Mouse (Mus musculus): ENCODE measurements around the gene Trpm4.
"Not testable (repeated sequence)": the region's sequence is repeated elsewhere in the genome, so short reads cannot be mapped to it uniquely, and the experiment has no call there.

Gene Trpm4

DNA sequence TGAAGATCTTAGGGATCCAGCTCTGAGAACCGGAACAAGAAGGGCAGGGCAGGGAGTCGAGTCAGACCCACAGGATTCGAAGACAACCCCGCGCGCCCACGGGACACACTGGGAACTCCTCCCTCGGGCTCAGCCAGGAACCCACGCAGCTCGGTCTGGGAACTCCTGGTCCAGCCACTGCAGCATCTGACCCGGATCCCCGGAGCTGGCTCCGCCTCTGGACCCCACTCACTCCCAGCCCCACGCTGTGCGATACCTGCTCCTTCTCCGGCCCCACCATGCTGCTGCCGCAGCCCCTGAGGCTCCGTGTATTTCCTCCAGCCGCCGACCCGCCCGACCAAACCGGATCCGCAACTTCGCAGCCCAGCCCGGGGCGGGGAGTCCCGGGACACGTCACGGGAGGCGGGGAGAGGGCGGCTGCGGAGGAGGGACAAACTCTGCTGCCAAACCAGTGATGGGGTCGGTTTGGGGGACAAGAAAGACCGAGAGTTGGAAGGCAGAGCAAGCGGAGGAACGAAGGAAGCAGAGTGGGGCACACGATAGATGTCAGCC is at the start of gene Trpm4:
Trpm4 (minus strand) TSS at position 350 of the 552 bp plus-strand sequence.
- no peak for DNase-seq (ENCODE audit: low read depth, low spot score)

GRCm38 (mm10) chr7:45376057-45376456 is 42.5 kb upstream of the Trpm4 start:
- no peak for DNase-seq (ENCODE audit: low read depth, low spot score)

- DNase-seq (ENCODE audit: low read depth, low spot score), result no peak
Measured at GRCm38 (mm10) chr7:45374620-45375019, 41.0 kb upstream of the Trpm4 start.

DNA sequence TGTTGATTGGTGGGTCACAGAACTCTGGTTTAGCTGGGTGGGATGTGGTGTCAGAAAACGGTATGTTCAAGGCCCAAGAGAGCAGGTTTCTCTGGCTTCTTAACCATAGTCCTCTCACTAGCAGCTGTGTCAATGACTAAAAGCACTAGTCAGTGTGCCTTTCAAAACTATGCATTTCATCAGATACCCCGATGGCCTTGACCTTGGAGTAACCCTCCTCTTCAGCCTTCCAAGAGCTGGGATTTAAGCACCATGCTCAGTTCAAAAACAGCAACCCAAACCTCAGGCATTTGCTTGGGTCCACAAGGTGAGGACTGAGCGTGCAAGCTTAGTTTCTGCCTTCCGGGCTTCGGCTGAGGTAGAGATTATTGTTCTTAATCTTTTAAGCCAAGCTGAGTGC is 38.8 kb upstream of the Trpm4 start:
- no peak for DNase-seq (ENCODE audit: low read depth, low spot score)

DNA sequence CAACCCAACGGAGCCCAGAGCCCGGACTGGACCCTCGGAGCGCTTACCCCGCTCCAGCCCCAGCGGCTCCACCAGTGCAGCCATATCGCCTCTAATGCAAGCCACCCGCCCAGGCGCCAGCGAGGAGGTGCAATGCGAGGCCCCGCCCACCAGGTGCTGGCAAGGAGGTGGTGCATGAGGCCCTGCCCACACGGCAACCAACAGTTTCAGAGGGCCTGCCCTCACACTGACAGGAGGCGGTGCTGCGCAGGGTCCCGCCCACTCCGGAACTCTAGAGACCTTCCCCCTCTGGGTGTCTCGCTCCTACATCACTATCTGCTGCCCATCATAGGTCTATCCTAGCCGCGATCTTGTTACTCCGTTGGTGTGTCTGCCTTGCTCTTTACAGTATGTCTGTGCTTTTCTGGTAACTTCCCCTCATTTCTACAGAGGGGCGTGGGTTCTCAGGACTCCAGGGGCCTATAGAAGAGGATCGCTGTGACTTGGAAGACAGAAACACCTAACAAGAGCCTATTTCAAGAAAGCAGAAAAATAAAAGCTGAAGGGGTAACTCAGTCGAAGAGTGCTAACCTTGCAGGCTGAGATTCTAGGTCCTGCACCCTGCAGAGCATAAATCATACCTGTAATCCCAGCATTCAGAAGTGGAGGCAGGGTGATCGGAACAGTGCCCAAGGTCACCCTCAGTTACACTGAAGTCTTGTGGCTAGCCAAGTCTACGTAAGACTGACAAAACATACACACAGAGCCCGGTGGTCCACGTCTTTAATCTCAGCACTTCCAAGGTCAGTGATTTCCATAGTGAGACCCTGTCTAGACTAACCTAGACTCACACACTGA is 37.1 kb upstream of the Trpm4 start, which contains the start of gene Lin7b:
Lin7b (minus strand) TSS at position 109 of the 837 bp plus-strand sequence.
- peak; percentile 90 for DNase-seq (ENCODE audit: low read depth, low spot score)

DNA sequence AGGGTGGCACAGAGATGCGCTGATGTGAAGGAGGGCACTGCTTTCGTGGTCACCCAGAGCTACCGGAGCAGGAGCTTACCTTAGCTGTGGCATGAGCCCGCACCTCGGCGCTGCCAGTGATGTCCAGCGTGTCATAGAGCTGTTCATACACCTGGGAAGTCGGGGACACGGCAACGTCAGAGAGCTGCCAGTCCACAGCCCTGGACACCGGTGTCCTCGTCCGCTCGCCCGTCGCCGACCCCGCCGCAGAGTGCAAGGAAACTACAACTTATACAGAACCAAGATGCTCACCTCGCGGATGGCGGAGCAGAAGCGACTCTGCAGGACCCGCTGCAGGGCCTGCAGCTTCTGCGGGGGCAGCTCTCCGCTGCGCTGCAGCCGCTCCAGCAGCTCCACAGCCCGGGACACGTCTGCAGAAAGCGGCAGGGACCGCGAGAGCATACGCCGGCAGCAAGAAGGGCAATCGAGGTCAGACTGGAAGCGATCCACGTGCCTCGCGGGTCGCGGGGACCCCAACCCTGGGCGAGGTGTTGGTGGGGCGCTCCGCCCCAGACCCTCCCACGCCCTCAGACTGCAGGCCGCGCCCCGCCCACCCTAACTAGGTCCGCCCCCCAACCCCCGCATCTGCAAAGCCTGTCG is 36.4 kb upstream of the Trpm4 start:
- DNase-seq (ENCODE audit: low read depth, low spot score), result no peak

GRCm38 (mm10) chr7:45369022-45369745 is 35.6 kb upstream of the Trpm4 start:
- no peak for DNase-seq (ENCODE audit: low read depth, low spot score)

DNA sequence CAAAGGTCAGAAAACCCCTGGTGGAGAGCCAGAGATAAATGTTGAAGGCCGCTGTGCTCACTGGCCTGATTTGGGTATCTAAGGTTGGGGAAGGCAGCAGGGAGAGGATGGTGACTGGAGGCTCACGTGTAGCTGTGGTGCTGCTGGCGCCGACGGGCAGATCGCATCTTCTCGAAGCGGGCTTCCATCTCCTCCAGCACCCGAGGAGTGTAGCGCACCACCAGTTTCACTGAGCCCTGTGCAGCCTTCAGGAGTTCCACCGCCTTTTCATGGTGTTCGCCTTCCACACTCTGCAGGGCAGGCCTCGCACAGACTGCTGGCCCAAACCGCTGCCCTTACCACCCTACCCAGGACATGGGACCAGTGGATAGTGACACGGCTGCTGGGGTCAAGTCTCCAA is 34.6 kb upstream of the Trpm4 start:
- DNase-seq (ENCODE audit: low read depth, low spot score), result no peak

- peak; percentile 95 for DNase-seq (ENCODE audit: low read depth, low spot score)
Measured at GRCm38 (mm10) chr7:45367020-45367880, 33.7 kb upstream of the Trpm4 start.

DNA sequence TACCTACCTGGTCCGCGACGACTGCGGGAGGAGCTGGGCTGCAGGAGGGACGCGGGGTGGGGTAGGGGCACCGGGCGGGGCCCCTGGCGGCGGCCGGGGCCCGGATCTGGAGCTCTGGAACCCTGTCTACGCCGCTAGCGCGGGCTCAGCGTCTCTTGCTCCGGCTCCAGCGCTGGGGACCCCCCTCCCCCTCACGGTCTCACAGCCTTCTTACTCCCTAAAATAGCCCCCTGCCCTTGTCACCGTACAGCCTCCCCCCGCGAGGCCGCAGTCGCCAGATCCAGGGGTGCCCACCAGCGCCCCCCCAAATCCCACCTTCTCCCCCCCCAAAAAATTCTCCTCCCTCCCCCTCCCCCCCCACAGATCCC is 33.1 kb upstream of the Trpm4 start, which contains the start of gene Ppfia3:
Ppfia3 (minus strand) TSS at position 368 of the 368 bp plus-strand sequence.
- no peak for DNase-seq (ENCODE audit: low read depth, low spot score)

GRCm38 (mm10) chr7:45365742-45366651 is 32.4 kb upstream of the Trpm4 start:
- no peak for DNase-seq (ENCODE audit: low read depth, low spot score)

- DNase-seq (ENCODE audit: low read depth, low spot score), result no peak
Measured at GRCm38 (mm10) chr7:45363983-45364382, 30.4 kb upstream of the Trpm4 start.

GRCm38 (mm10) chr7:45362801-45363200 is 29.2 kb upstream of the Trpm4 start:
- DNase-seq (ENCODE audit: low read depth, low spot score), result no peak

- DNase-seq (ENCODE audit: low read depth, low spot score), result peak; percentile 77
Measured at GRCm38 (mm10) chr7:45361243-45361804, 27.7 kb upstream of the Trpm4 start.

DNA sequence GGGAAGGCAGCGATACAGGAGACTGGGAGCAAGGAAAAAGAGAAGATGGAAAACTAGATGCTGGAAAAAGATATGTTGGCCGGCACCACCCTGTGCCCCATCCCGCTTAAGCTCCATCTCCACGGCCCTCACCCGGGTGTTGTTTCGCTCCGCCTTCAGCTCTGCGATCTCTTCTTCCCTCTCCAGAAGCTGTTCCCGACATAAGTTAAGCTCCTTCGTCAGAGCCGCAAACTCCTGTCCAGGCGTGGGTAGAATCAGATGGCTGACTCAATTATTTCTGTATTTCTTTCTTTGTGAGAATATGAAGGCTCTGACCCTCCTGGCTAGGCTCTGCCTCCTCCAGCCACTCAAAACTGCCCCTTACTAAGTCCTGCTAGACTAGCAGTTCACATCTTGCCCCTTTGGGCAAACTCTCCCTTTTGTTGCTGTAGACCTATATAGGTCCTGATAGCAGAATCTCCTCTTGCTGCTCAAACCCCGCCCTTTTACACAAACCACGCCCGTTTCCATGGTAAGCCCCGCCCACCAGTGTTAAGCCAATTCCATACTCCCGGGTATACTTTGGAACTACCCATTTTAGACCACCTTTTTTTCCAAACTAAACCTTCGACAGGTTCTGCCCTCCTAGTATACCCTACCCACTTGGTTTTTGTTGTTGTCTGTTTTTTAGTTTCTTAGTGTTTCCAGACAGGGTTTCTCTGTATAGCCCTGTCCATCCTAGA is 27.0 kb upstream of the Trpm4 start:
- no peak for DNase-seq (ENCODE audit: low read depth, low spot score)

DNA sequence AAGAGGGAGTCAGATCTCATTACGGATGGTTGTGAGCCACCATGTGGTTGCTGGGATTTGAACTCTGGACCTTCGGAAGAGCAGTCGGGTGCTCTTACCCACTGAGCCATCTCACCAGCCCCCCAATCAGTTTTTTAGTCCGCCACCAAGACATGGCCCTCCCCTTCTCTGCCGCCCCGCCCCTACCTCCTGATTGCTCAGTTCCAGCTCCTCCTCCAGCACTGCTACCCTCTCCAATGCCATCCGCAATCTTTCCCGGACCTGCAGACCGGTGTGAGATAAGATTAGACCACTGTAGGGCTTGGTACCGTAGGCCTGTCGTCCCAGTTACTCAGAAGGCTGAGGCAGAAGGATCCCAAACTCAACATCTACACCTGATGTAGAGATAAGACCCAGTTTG is 25.5 kb upstream of the Trpm4 start:
- DNase-seq (ENCODE audit: low read depth, low spot score), result not testable (repeated sequence)

DNA sequence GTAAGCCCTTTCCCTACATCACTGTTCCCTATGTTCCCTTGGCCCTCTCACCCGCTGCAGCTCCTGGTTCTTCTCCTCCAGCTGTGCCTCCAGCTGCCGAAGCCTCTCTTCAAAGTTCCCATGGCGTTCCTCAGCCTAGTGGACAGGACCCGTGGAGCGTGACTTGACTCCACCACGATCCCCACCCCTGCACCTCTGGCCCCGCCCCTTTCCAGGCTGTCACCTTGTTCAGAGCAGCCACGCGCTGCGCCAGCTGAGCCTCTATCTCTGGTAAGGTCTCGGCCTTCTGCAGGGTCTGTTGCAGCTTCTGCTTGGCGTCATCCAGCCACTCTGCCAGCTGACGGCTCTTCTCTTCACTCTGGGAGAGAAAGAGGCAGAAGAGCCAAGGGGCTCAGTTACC is 22.5 kb upstream of the Trpm4 start:
- no peak for DNase-seq (ENCODE audit: low read depth, low spot score)

- DNase-seq (ENCODE audit: low read depth, low spot score), result no peak
Measured at GRCm38 (mm10) chr7:45355318-45356020, 21.9 kb upstream of the Trpm4 start.

Measured in telencephalon, adult 2 months (tissue).